Mouse (Mus musculus): ENCODE data around the gene Brd2. TPM values are rescaled to one million over a fixed set of nuclear protein-coding genes. Genes with fewer than 3 reads are reported as not detected.

The Brd2 gene
- 428 to 472 TPM (median 457 TPM) in 4 replicates for total RNA-seq (2023; ENCODE audit: inconsistent age)

GRCm38 (mm10) chr17:34122188-34122984 is at the start of gene Brd2:
TSS of gene Brd2 (minus strand) at chr17:34122634.

GRCm38 (mm10) chr17:34152923-34153322 is 30.5 kb upstream of the Brd2 start, which contains the start of gene H2-DMb1:
TSS of gene H2-DMb1 (plus strand) at chr17:34153072.

GRCm38 (mm10) chr17:34143033-34143432 is 20.6 kb upstream of the Brd2 start, which contains the start of gene H2-DMb2:
TSS of gene H2-DMb2 (plus strand) at chr17:34143307.

GRCm38 (mm10) chr17:34119249-34120179 is 2.9 kb downstream of the Brd2 start, which contains the start of gene H2-DMa:
TSS of gene H2-DMa (plus strand) at chr17:34119541.

GRCm38 (mm10) chr17:34092197-34092875 is 30.1 kb downstream of the Brd2 start, which contains the start of gene H2-Oa:
TSS of gene H2-Oa (plus strand) at chr17:34092340.

Other genes with a start within 250 kb of the Brd2 start
- gene Gm7029, start 248.8 kb downstream of the Brd2 start, total RNA-seq (2023; ENCODE audit: inconsistent age): not detected in 4 replicates
- 3.7 to 6.1 TPM (median 5.8 TPM) in 4 replicates for gene Kifc1, start 232.0 kb downstream of the Brd2 start, total RNA-seq (2023; ENCODE audit: inconsistent age)
- gene Platr17, start 217.5 kb downstream of the Brd2 start, total RNA-seq (2023; ENCODE audit: inconsistent age): 0.90 to 0.93 TPM in 2 of 4 replicates, not detected in the others
- gene Daxx, start 213.2 kb downstream of the Brd2 start, total RNA-seq (2023; ENCODE audit: inconsistent age): 43.5 to 64.5 TPM (median 57.8 TPM) in 4 replicates
- gene Tapbp, start 206.7 kb downstream of the Brd2 start, total RNA-seq (2023; ENCODE audit: inconsistent age): 459 to 514 TPM (median 471 TPM) in 4 replicates
- gene Zbtb22, start 206.7 kb downstream of the Brd2 start, total RNA-seq (2023; ENCODE audit: inconsistent age): 34.8 to 43.8 TPM (median 42.1 TPM) in 4 replicates
- gene Rgl2, start 193.1 kb downstream of the Brd2 start, total RNA-seq (2023; ENCODE audit: inconsistent age): 181 to 200 TPM (median 191 TPM) in 4 replicates
- gene Pfdn6, start 182.3 kb downstream of the Brd2 start, total RNA-seq (2023; ENCODE audit: inconsistent age): 48.8 to 71.2 TPM (median 65.7 TPM) in 4 replicates
- gene Wdr46, start 182.0 kb downstream of the Brd2 start, total RNA-seq (2023; ENCODE audit: inconsistent age): 37.2 to 41.1 TPM (median 38.8 TPM) in 4 replicates
- 4.6 to 6.3 TPM (median 6.0 TPM) in 4 replicates for gene B3galt4, start 171.1 kb downstream of the Brd2 start, total RNA-seq (2023; ENCODE audit: inconsistent age)
- gene Vps52, start 166.8 kb downstream of the Brd2 start, total RNA-seq (2023; ENCODE audit: inconsistent age): 84.3 to 90.2 TPM (median 84.9 TPM) in 4 replicates
- 1,477 to 1,581 TPM (median 1,522 TPM) in 4 replicates for gene Rps18, start 166.6 kb downstream of the Brd2 start, total RNA-seq (2023; ENCODE audit: inconsistent age)
- gene H2-K1, start 122.3 kb downstream of the Brd2 start, total RNA-seq (2023; ENCODE audit: inconsistent age): 2,828 to 3,180 TPM (median 3,118 TPM) in 4 replicates
- gene Ring1, start 98.0 kb downstream of the Brd2 start, total RNA-seq (2023; ENCODE audit: inconsistent age): 37.0 to 44.6 TPM (median 37.7 TPM) in 4 replicates
- 116 to 159 TPM (median 139 TPM) in 4 replicates for gene H2-Ke6, start 94.6 kb downstream of the Brd2 start, total RNA-seq (2023; ENCODE audit: inconsistent age)
- gene Slc39a7, start 91.0 kb downstream of the Brd2 start, total RNA-seq (2023; ENCODE audit: inconsistent age): 76.7 to 88.4 TPM (median 86.4 TPM) in 4 replicates
- gene Rxrb, start 90.8 kb downstream of the Brd2 start, total RNA-seq (2023; ENCODE audit: inconsistent age): 108 to 117 TPM (median 111 TPM) in 4 replicates
- 5.6 to 8.4 TPM (median 6.7 TPM) in 4 replicates for gene Col11a2, start 83.2 kb downstream of the Brd2 start, total RNA-seq (2023; ENCODE audit: inconsistent age)
- 197 to 229 TPM (median 217 TPM) in 4 replicates for gene H2-Oa, start 30.3 kb downstream of the Brd2 start, total RNA-seq (2023; ENCODE audit: inconsistent age)
- 618 to 656 TPM (median 649 TPM) in 4 replicates for gene H2-DMa, start 3.1 kb downstream of the Brd2 start, total RNA-seq (2023; ENCODE audit: inconsistent age)
- 1,549 to 1,567 TPM (median 1,559 TPM) in 4 replicates for gene H2-DMb2, start 20.7 kb upstream of the Brd2 start, total RNA-seq (2023; ENCODE audit: inconsistent age)
- gene H2-DMb1, start 30.4 kb upstream of the Brd2 start, total RNA-seq (2023; ENCODE audit: inconsistent age): 652 to 777 TPM (median 691 TPM) in 4 replicates
- 129 to 155 TPM (median 147 TPM) in 4 replicates for gene Tap1, start 64.9 kb upstream of the Brd2 start, total RNA-seq (2023; ENCODE audit: inconsistent age)
- gene Psmb9, start 65.1 kb upstream of the Brd2 start, total RNA-seq (2023; ENCODE audit: inconsistent age): 88.5 to 134 TPM (median 102 TPM) in 4 replicates
- gene Psmb8, start 75.1 kb upstream of the Brd2 start, total RNA-seq (2023; ENCODE audit: inconsistent age): 204 to 264 TPM (median 236 TPM) in 4 replicates
- gene Tap2, start 80.9 kb upstream of the Brd2 start, total RNA-seq (2023; ENCODE audit: inconsistent age): 121 to 132 TPM (median 126 TPM) in 4 replicates
- 966 to 1,062 TPM (median 1,033 TPM) in 4 replicates for gene H2-Ob, start 116.3 kb upstream of the Brd2 start, total RNA-seq (2023; ENCODE audit: inconsistent age)
- gene H2-Ab1, start 135.1 kb upstream of the Brd2 start, total RNA-seq (2023; ENCODE audit: inconsistent age): 5,415 to 5,641 TPM (median 5,533 TPM) in 4 replicates
- gene H2-Aa, start 165.2 kb upstream of the Brd2 start, total RNA-seq (2023; ENCODE audit: inconsistent age): 4,630 to 4,972 TPM (median 4,848 TPM) in 4 replicates
- 3,438 to 3,919 TPM (median 3,626 TPM) in 4 replicates for gene H2-Eb1, start 183.2 kb upstream of the Brd2 start, total RNA-seq (2023; ENCODE audit: inconsistent age)
- gene H2-Eb2, start 203.0 kb upstream of the Brd2 start, total RNA-seq (2023; ENCODE audit: inconsistent age): 36.5 to 41.0 TPM (median 37.9 TPM) in 4 replicates
- 8.2 to 10.9 TPM (median 10.3 TPM) in 4 replicates for gene Btnl2, start 232.2 kb upstream of the Brd2 start, total RNA-seq (2023; ENCODE audit: inconsistent age)

All from B cell, adult (primary cell).